Mouse (Mus musculus) spleen, adult 2 months (tissue): ENCODE measurements around the gene Ryr3.

Experiments used
- CTCF ChIP-seq: fragments of 200-500 bp; IDR thresholded peaks from 2 replicates; pipeline ENCODE4 v1.5.1; 2011; ENCODE audit warnings: mild to moderate bottlenecking, inconsistent platforms; ENCODE audit not compliant: insufficient read depth, insufficient read length, insufficient replicate concordance; ENCODE audit errors: extremely low read depth
- POLR2A ChIP-seq: fragments of 200-500 bp; IDR thresholded peaks from 2 replicates; pipeline ENCODE4 v1.6.1; 2011; ENCODE audit warnings: low read depth, low read length, inconsistent platforms

DNA sequence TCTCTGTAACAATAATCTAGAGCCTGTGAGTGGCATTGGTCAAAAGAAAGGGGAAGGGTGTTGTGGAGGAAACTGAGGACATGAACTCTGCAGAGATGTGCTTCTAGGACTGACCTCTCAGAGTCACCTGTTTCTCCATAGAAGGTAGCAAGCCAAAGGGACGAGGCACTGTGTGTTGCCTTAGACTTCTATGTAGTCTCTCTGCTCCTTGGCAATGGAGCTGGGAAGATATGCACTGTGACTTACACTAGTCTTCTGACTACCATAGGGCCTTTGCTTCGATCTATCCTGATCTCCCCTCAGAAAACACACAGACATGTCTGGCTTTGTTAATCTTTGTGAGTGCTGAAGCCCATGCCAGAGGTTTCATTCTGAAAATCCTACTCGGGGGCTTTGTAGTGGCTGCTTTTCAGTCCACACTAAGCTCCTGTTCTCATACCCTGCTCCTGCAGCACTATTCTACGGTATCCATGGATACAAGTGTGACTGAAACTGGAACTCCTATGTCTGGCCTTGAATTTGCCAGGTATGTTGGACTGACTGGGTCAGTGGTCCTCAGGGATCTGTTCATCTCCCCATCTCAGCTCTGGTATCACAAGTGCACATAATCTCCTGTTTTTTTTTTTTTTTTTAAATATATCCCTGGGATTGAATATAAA, 332.3 kb downstream of the Ryr3 start:
- TF ChIP-seq CTCF, result no peak
- no peak for TF ChIP-seq POLR2A
